Mouse (Mus musculus) ES-Bruce4 (cell line): ENCODE data around the gene Timm8a2. TPM values are rescaled to one million over a fixed set of nuclear protein-coding genes. Genes with fewer than 3 reads are reported as not detected.

Source experiments
- H3K27ac ChIP-seq: 2 replicates; pipeline ENCODE4 v1.5.1; 2012; ENCODE audit warnings: low read length, inconsistent platforms; ENCODE audit not compliant: insufficient read depth
- H3K27me3 ChIP-seq: 2 replicates; pipeline ENCODE4 v1.6.1; 2012; ENCODE audit warnings: mild to moderate bottlenecking, low read length, inconsistent platforms; ENCODE audit not compliant: control insufficient read depth, poor library complexity, insufficient read depth, severe bottlenecking
- H3K36me3 ChIP-seq: 2 replicates; pipeline ENCODE4 v1.6.1; 2012; ENCODE audit warnings: inconsistent platforms, mild to moderate bottlenecking, low read length, moderate library complexity; ENCODE audit not compliant: control insufficient read depth, poor library complexity, insufficient read depth, severe bottlenecking
- H3K4me1 ChIP-seq: one replicate; pipeline ENCODE4 v1.8.1; 2011; ENCODE audit warnings: low read length; ENCODE audit not compliant: control insufficient read depth, insufficient read depth
- H3K4me3 ChIP-seq: 2 replicates; pipeline ENCODE4 v1.5.1; 2011; ENCODE audit warnings: low read depth, mild to moderate bottlenecking, low read length
- H3K9ac ChIP-seq: 2 replicates; pipeline ENCODE4 v1.6.1; 2012; ENCODE audit warnings: low read depth, mild to moderate bottlenecking, inconsistent platforms; ENCODE audit not compliant: poor library complexity, severe bottlenecking
- H3K9me3 ChIP-seq: replicated peaks from 2 replicates; pipeline ENCODE4 v1.6.1; 2012; ENCODE audit warnings: mild to moderate bottlenecking, low read length, inconsistent platforms; ENCODE audit not compliant: control insufficient read depth, poor library complexity, insufficient read depth, severe bottlenecking
- CTCF ChIP-seq: IDR thresholded peaks from one replicate; pipeline ENCODE4 v1.8.1; 2011; ENCODE audit warnings: low read depth, low read length
- EP300 ChIP-seq: IDR thresholded peaks from 2 replicates; pipeline ENCODE4 v1.6.1; 2011; ENCODE audit warnings: low read depth, low read length; ENCODE audit not compliant: insufficient read depth
- POLR2A ChIP-seq: IDR thresholded peaks from one replicate; pipeline ENCODE4 v1.8.1; 2011; ENCODE audit warnings: low read length; ENCODE audit not compliant: insufficient read depth
- polyA plus RNA-seq: library from polyadenylated mRNA; stranded (reverse); fragments of >200 nt; gene quantifications from 2 replicates; pipeline ENCODE4 v1.2.4, GENCODE M21; 2011; ENCODE audit warnings: low read depth; ENCODE audit not compliant: missing spikeins, insufficient read depth, insufficient read length

Timm8a2 gene
- polyA plus RNA-seq, 1 experiment, result not detected

- Histone ChIP-seq H3K4me1 (no peaks in the 10 kb centered on the region), H3K9ac (no peak overlapping the region), H3K4me3 (no peak overlapping the region), H3K27ac (no peak overlapping the region), H3K36me3 (no peaks in the 10 kb centered on the region), H3K9me3 (no peaks in the 10 kb centered on the region), H3K27me3 (no peaks in the 10 kb centered on the region)
- no peak for TF ChIP-seq POLR2A
- no peak for TF ChIP-seq CTCF
These were observed 30.7 kb upstream of the Timm8a2 start for GRCm38 (mm10) chr14:122003812-122004211.

DNA sequence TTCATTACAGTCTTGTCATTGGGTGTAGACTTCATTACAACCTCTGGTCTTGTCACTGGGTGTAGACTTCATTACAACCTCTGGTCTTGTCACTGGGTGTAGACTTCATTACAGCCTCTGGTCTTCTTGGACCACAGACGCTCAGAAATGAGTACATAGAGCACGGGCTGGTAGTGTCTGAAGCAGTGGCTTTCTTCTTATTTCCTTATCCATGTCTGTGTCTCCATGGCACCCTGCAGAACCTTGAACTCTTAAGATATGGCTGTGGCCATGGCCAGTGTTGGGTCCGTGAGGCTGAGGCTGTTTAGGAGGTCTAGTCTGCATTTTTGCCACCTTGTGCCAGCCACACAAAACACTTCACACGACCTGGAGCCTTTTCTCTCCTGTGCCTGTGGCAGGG, 26.2 kb upstream of the Timm8a2 start:
- Histone ChIP-seq H3K27me3 (no peaks in the 10 kb centered on the region), H3K9ac (no peak overlapping the region), H3K9me3 (no peaks in the 10 kb centered on the region), H3K36me3 (no peaks in the 10 kb centered on the region), H3K4me1 (no peaks in the 10 kb centered on the region), H3K27ac (no peak overlapping the region), H3K4me3 (no peak overlapping the region)
- TF ChIP-seq CTCF (no peak), POLR2A (no peak), EP300 (no peak)

DNA sequence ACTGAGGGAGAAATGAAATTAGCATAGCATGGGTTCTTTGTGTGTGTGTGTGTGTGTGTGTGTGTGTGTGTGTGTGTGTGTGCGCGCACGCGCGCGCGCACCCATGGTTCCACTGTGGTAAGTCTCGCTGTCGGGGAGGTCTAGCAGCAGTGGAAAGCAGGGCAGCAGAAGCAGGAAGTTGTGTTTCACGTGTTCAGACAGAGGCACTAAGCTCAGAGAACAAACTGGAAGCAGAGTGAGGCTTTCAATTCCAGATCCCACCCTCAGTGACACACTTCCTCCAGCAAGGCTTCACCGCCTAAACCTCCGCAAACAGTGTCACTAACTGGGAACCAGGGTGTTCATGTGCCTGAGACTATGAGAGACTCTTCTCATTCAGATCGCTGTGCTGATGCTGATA, 25.0 kb upstream of the Timm8a2 start:
- TF ChIP-seq EP300 (no peak), POLR2A (no peak), CTCF (no peak)
- H3K27me3 ChIP-seq, result no peaks in the 10 kb centered on the region
- H3K9ac ChIP-seq, result no peak overlapping the region
- no peaks in the 10 kb centered on the region for H3K36me3 ChIP-seq
- no peaks in the 10 kb centered on the region for H3K4me1 ChIP-seq
- no peak overlapping the region for H3K27ac ChIP-seq
- H3K4me3 ChIP-seq, result no peak overlapping the region
- H3K9me3 ChIP-seq, result no peaks in the 10 kb centered on the region

DNA sequence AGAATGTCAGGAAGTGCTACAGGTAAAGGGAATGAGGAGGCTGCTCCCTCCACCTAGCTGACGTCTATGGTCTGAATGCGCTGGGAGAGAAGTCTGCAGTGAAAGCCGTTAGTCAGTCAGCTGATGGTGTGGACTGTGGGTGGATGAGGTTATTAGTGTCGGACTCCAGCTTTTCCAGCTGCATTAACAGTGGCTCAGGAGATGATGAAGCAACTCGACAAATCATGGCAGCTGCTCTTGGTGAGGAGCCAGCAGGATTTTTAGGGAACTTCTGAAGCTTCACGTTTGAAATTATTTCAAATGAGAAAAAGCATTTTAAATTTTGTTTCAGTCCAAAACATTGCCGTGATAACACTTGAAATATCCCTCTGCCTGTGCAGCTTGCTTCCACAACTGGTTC, 24.2 kb upstream of the Timm8a2 start:
- no peaks in the 10 kb centered on the region for H3K9me3 ChIP-seq
- H3K27ac ChIP-seq, result no peak overlapping the region
- no peaks in the 10 kb centered on the region for H3K36me3 ChIP-seq
- no peak for TF ChIP-seq CTCF
- TF ChIP-seq EP300, result no peak
- TF ChIP-seq POLR2A, result no peak
- no peaks in the 10 kb centered on the region for H3K4me1 ChIP-seq
- no peaks in the 10 kb centered on the region for H3K27me3 ChIP-seq
- H3K4me3 ChIP-seq, result no peak overlapping the region
- no peak overlapping the region for H3K9ac ChIP-seq

- TF ChIP-seq CTCF, result no peak
- no peak for TF ChIP-seq POLR2A
- no peak for TF ChIP-seq EP300
- Histone ChIP-seq H3K9me3 (no peaks in the 10 kb centered on the region), H3K27ac (no peak overlapping the region), H3K4me3 (no peak overlapping the region), H3K4me1 (no peaks in the 10 kb centered on the region), H3K36me3 (no peaks in the 10 kb centered on the region), H3K27me3 (no peaks in the 10 kb centered on the region), H3K9ac (no peak overlapping the region)
These were observed 22.7 kb upstream of the Timm8a2 start for GRCm38 (mm10) chr14:122011768-122012167.

DNA sequence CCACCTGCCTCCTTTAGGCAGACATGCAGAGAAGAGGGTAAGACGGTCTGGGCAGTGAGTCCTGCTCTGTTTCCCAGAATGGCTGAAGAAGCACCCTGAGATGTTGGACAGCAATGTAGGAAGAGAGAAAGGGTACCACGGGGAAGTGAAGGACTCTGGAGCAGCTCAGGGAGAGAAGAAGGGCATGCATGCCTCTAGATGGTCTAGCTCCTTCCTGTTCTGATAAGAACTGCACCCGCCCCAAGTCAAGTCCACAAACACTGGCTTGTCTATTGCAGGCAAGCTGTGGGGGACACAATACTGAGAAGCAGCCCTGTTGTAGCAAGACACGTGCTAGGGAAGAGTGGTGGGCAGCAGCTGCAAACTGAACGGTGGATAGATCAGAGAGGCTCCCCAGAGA, 22.3 kb upstream of the Timm8a2 start:
- Histone ChIP-seq H3K4me1 (no peaks in the 10 kb centered on the region), H3K27ac (no peak overlapping the region), H3K4me3 (no peak overlapping the region), H3K36me3 (no peaks in the 10 kb centered on the region), H3K9me3 (no peaks in the 10 kb centered on the region), H3K27me3 (no peaks in the 10 kb centered on the region), H3K9ac (no peak overlapping the region)
- TF ChIP-seq EP300 (no peak), POLR2A (no peak), CTCF (no peak)

DNA sequence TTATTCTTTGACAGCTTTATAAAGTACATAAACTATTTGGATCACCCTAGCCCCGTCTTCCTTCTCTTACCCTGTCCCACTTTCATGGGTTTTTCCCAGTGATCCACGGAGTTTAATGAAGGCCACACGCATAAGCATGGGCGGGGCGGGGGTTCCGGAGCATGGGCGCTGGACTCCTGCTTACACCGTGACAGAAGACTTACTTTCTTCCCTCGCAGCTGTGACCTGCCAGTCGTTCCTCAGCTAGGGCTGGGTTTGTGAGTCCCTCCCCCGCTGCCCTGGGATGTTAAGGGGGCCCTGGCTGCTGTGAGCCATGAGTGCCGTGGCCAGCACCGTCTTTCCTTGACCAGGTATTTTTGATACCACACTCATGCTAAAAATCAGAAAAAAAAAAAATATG, 21.7 kb upstream of the Timm8a2 start:
- Histone ChIP-seq H3K27ac (no peak overlapping the region), H3K9me3 (no peaks in the 10 kb centered on the region), H3K4me3 (no peak overlapping the region), H3K4me1 (no peaks in the 10 kb centered on the region), H3K27me3 (no peaks in the 10 kb centered on the region), H3K9ac (no peak overlapping the region), H3K36me3 (no peaks in the 10 kb centered on the region)
- no peak for TF ChIP-seq EP300
